Mouse (Mus musculus) hindbrain, embryonic 16.5 days (tissue): Measurements from ENCODE around the gene Tmem242. TPM values are rescaled to one million over a fixed set of nuclear protein-coding genes. Genes with fewer than 3 reads are reported as not detected.

ENCODE experiments used
- ATAC-seq: fragments of 200-750 bp; cut with Nextera tagmentation; 2 replicates; pipeline ENCODE4 v1.8.0; 2017; ENCODE audit warnings: moderate TSS enrichment, moderate library complexity
- H3K27ac ChIP-seq: fragments of 300-500 bp; sonication (generic); 2 replicates; pipeline ENCODE4 v1.5.1; 2014; ENCODE audit warnings: low read depth, mild to moderate bottlenecking, control low read depth, low read length, moderate library complexity
- H3K27me3 ChIP-seq: fragments of 300-500 bp; sonication (generic); replicated peaks from 2 replicates; pipeline ENCODE4 v1.6.1; 2014; ENCODE audit warnings: low read length; ENCODE audit not compliant: control insufficient read depth, insufficient read depth
- H3K36me3 ChIP-seq: fragments of 300-500 bp; sonication (generic); 2 replicates; pipeline ENCODE4 v1.6.1; 2014; ENCODE audit warnings: mild to moderate bottlenecking, low read length, moderate library complexity, mixed read lengths; ENCODE audit not compliant: control insufficient read depth, insufficient read depth
- H3K4me1 ChIP-seq: fragments of 300-500 bp; sonication (generic); 2 replicates; pipeline ENCODE4 v1.6.1; 2014; ENCODE audit warnings: low read depth, low read length; ENCODE audit not compliant: control insufficient read depth, insufficient read depth
- H3K4me2 ChIP-seq: fragments of 300-500 bp; sonication (generic); 2 replicates; pipeline ENCODE4 v1.6.1; 2014; ENCODE audit warnings: mild to moderate bottlenecking, low read length, control low read depth, moderate library complexity
- H3K4me3 ChIP-seq: fragments of 300-500 bp; sonication (generic); 2 replicates; pipeline ENCODE4 v1.5.1; 2014; ENCODE audit warnings: mild to moderate bottlenecking, low read length, control low read depth, moderate library complexity
- H3K9ac ChIP-seq: fragments of 300-500 bp; sonication (generic); 2 replicates; pipeline ENCODE4 v1.6.1; 2014; ENCODE audit warnings: low read depth, mild to moderate bottlenecking, control low read depth, low read length, moderate library complexity
- H3K9me3 ChIP-seq: fragments of 300-500 bp; sonication (generic); 2 replicates; pipeline ENCODE4 v1.6.1; 2014; ENCODE audit warnings: mild to moderate bottlenecking, low read length, moderate library complexity; ENCODE audit not compliant: control insufficient read depth
- WGBS: fragments of 180-500 bp; shearing (Covaris S2); extraction: QIAGEN DNeasy Blood & Tissue Kit; methylation state at CpG from one replicate; pipeline ENCODE4 v1.1.7; 2014; 5-methylcytosine and 5-hydroxymethylcytosine counted together
- polyA plus RNA-seq: library from polyadenylated mRNA; unstranded; fragments of >200 nt; fragmentation: Nextera tagmentation; extraction: Ambion mirVana; gene quantifications from 2 replicates; pipeline ENCODE4 v1.2.1, GENCODE M21; 2015

Tmem242 gene
- polyA plus RNA-seq, 1 experiment from 2014 or later, result 118 TPM

- H3K4me3 ChIP-seq, result no peak overlapping the region
- H3K27ac ChIP-seq, result no peak overlapping the region
- no peaks in the 10 kb centered on the region for H3K27me3 ChIP-seq
- peaks cover 7% of the 10 kb centered on the region; the same call in 1 of the 2 replicates for H3K36me3 ChIP-seq
- H3K9me3 ChIP-seq, result no peaks in the 10 kb centered on the region
- ATAC-seq, result no peak
- H3K9ac ChIP-seq, result no peak overlapping the region
- H3K4me2 ChIP-seq, result no peak overlapping the region
- 55% methylated on average over 4 of the region's 4 CpGs for WGBS
- no peaks in the 10 kb centered on the region for H3K4me1 ChIP-seq
Observed at GRCm38 (mm10) chr17:5421835-5422234, 18.2 kb downstream of the Tmem242 start.

- Histone ChIP-seq H3K27me3 (no peaks in the 10 kb centered on the region), H3K4me1 (no peaks in the 10 kb centered on the region), H3K9ac (no peak overlapping the region), H3K4me3 (no peak overlapping the region), H3K9me3 (no peaks in the 10 kb centered on the region), H3K4me2 (no peak overlapping the region), H3K27ac (no peak overlapping the region), H3K36me3 (peaks cover 7% of the 10 kb centered on the region; the same call in 1 of the 2 replicates)
- ATAC-seq, result no peak
- 70% methylated on average over 6 of the region's 6 CpGs for WGBS
Observed at GRCm38 (mm10) chr17:5419771-5420518, 20.1 kb downstream of the Tmem242 start.

- Histone ChIP-seq H3K4me2 (no peak overlapping the region), H3K27ac (no peak overlapping the region), H3K36me3 (peaks cover 7% of the 10 kb centered on the region; the same call in 1 of the 2 replicates), H3K27me3 (no peaks in the 10 kb centered on the region), H3K4me3 (no peak overlapping the region), H3K9me3 (no peaks in the 10 kb centered on the region), H3K9ac (no peak overlapping the region), H3K4me1 (no peaks in the 10 kb centered on the region)
- 86% methylated on average over 9 of the region's 9 CpGs for WGBS
- ATAC-seq, result no peak
Observed at GRCm38 (mm10) chr17:5419056-5419455, 21.0 kb downstream of the Tmem242 start.

GRCm38 (mm10) chr17:5418545-5418944 lies 21.5 kb downstream of the Tmem242 start, which contains the start of gene Ldhal6b:
Ldhal6b (minus strand) TSS chr17:5418767.
- 95% methylated on average over 11 of the region's 11 CpGs for WGBS
- Histone ChIP-seq H3K4me1 (no peaks in the 10 kb centered on the region), H3K4me2 (no peak within 1 kb of the TSS), H3K9ac (no peak within 1 kb of the TSS), H3K27ac (no peak within 1 kb of the TSS), H3K36me3 (peaks cover 7% of the 10 kb centered on the region; the same call in 1 of the 2 replicates), H3K27me3 (no peaks in the 10 kb centered on the region), H3K4me3 (no peak within 1 kb of the TSS), H3K9me3 (no peaks in the 10 kb centered on the region)
- no peak for ATAC-seq

- 89% methylated on average over 3 of the region's 3 CpGs for WGBS
- Histone ChIP-seq H3K9ac (no peak overlapping the region), H3K9me3 (no peaks in the 10 kb centered on the region), H3K27me3 (no peaks in the 10 kb centered on the region), H3K27ac (no peak overlapping the region), H3K4me2 (no peak overlapping the region), H3K36me3 (peaks cover 7% of the 10 kb centered on the region; the same call in 1 of the 2 replicates), H3K4me3 (no peak overlapping the region), H3K4me1 (no peaks in the 10 kb centered on the region)
- no peak for ATAC-seq
Observed at GRCm38 (mm10) chr17:5416518-5416917, 23.5 kb downstream of the Tmem242 start.

- no peak overlapping the region for H3K4me3 ChIP-seq
- H3K36me3 ChIP-seq, result peaks cover 7% of the 10 kb centered on the region; the same call in 1 of the 2 replicates
- no peaks in the 10 kb centered on the region for H3K4me1 ChIP-seq
- WGBS, result 92% methylated on average over 3 of the region's 3 CpGs
- no peak for ATAC-seq
- no peak overlapping the region for H3K4me2 ChIP-seq
- H3K27ac ChIP-seq, result no peak overlapping the region
- no peak overlapping the region for H3K9ac ChIP-seq
- no peaks in the 10 kb centered on the region for H3K27me3 ChIP-seq
- no peaks in the 10 kb centered on the region for H3K9me3 ChIP-seq
Observed at GRCm38 (mm10) chr17:5414041-5414440, 26.0 kb downstream of the Tmem242 start.

GRCm38 (mm10) chr17:5413350-5413749 lies 26.7 kb downstream of the Tmem242 start:
- Histone ChIP-seq H3K9me3 (no peaks in the 10 kb centered on the region), H3K4me3 (no peak overlapping the region), H3K4me2 (no peak overlapping the region), H3K9ac (no peak overlapping the region), H3K4me1 (no peaks in the 10 kb centered on the region), H3K27me3 (no peaks in the 10 kb centered on the region), H3K27ac (no peak overlapping the region), H3K36me3 (peaks cover 5% of the 10 kb centered on the region; the same call in 1 of the 2 replicates)
- 90% methylated on average over 13 of the region's 13 CpGs for WGBS
- no peak for ATAC-seq

- Histone ChIP-seq H3K4me2 (no peak overlapping the region), H3K9ac (no peak overlapping the region), H3K4me1 (no peaks in the 10 kb centered on the region), H3K9me3 (no peaks in the 10 kb centered on the region), H3K4me3 (no peak overlapping the region), H3K27ac (no peak overlapping the region), H3K27me3 (no peaks in the 10 kb centered on the region), H3K36me3 (no peaks in the 10 kb centered on the region)
- WGBS, result 92% methylated on average over 7 of the region's 7 CpGs
- no peak for ATAC-seq
Observed at GRCm38 (mm10) chr17:5412740-5413139, 27.3 kb downstream of the Tmem242 start.

GRCm38 (mm10) chr17:5412301-5412700 lies 27.8 kb downstream of the Tmem242 start:
- Histone ChIP-seq H3K27me3 (no peaks in the 10 kb centered on the region), H3K4me1 (no peaks in the 10 kb centered on the region), H3K36me3 (no peaks in the 10 kb centered on the region), H3K4me2 (no peak overlapping the region), H3K27ac (no peak overlapping the region), H3K4me3 (no peak overlapping the region), H3K9me3 (no peaks in the 10 kb centered on the region), H3K9ac (no peak overlapping the region)
- over 99% methylated on average over 8 of the region's 8 CpGs for WGBS
- no peak for ATAC-seq
